Mouse (Mus musculus) lung, embryonic 16.5 days (tissue): ENCODE results near the gene Naglu. TPM values are rescaled to one million over a fixed set of nuclear protein-coding genes. Genes with fewer than 3 reads are reported as not detected.

Experiments used
- ATAC-seq: fragments of 200-750 bp; cut with Nextera tagmentation; 2 replicates; pipeline ENCODE4 v1.8.0; 2017; ENCODE audit warnings: low read depth, mild to moderate bottlenecking, moderate library complexity
- H3K27ac ChIP-seq: fragments of 300-500 bp; sonication (generic); 2 replicates; pipeline ENCODE4 v1.5.1; 2014; ENCODE audit warnings: mild to moderate bottlenecking, control low read depth, low read length
- H3K27me3 ChIP-seq: fragments of 300-500 bp; sonication (generic); 2 replicates; pipeline ENCODE4 v1.6.1; 2014; ENCODE audit warnings: low read depth, low read length, mixed read lengths; ENCODE audit not compliant: control insufficient read depth, insufficient read depth
- H3K36me3 ChIP-seq: fragments of 300-500 bp; sonication (generic); 2 replicates; pipeline ENCODE4 v1.6.1; 2014; ENCODE audit warnings: low read length; ENCODE audit not compliant: control insufficient read depth, insufficient read depth
- H3K4me1 ChIP-seq: fragments of 300-500 bp; sonication (generic); replicated peaks from 2 replicates; pipeline ENCODE4 v1.6.1; 2014; ENCODE audit warnings: low read length, mixed read lengths; ENCODE audit not compliant: control insufficient read depth, insufficient read depth
- H3K4me2 ChIP-seq: fragments of 300-500 bp; sonication (generic); 2 replicates; pipeline ENCODE4 v1.6.1; 2014; ENCODE audit warnings: low read depth, low read length, control low read depth
- H3K4me3 ChIP-seq: fragments of 300-500 bp; sonication (generic); 2 replicates; pipeline ENCODE4 v1.5.1; 2014; ENCODE audit warnings: mild to moderate bottlenecking, low read length, control low read depth
- H3K9ac ChIP-seq: fragments of 300-500 bp; sonication (generic); 2 replicates; pipeline ENCODE4 v1.6.1; 2014; ENCODE audit warnings: low read length, control low read depth
- H3K9me3 ChIP-seq: fragments of 300-500 bp; sonication (generic); 2 replicates; pipeline ENCODE4 v1.6.1; 2016; ENCODE audit warnings: low read length; ENCODE audit not compliant: control insufficient read depth
- WGBS: fragments of 180-500 bp; shearing (Covaris S2); extraction: QIAGEN DNeasy Blood & Tissue Kit; methylation state at CpG from one replicate; pipeline ENCODE4 v1.1.7; 2014; 5-methylcytosine and 5-hydroxymethylcytosine counted together
- polyA plus RNA-seq: library from polyadenylated mRNA; unstranded; fragments of >200 nt; fragmentation: Nextera tagmentation; extraction: Ambion mirVana; gene quantifications from 2 replicates; pipeline ENCODE4 v1.2.1, GENCODE M21; 2015

Naglu gene
- polyA plus RNA-seq, 1 experiment from 2014 or later = 20.6 TPM

GRCm38 (mm10) chr11:101052751-101053473 lies 16.9 kb upstream of the Naglu start:
- ATAC-seq = no peak
- Histone ChIP-seq H3K9ac (peak overlapping the region; percentile 36; the same call in 1 of the 2 replicates), H3K36me3 (peaks cover 20% of the 10 kb centered on the region)

GRCm38 (mm10) chr11:101053974-101054373 lies 15.8 kb upstream of the Naglu start:
- H3K9ac ChIP-seq = no peak overlapping the region
- H3K27ac ChIP-seq = no peak overlapping the region
- peaks cover 2% of the 10 kb centered on the region; the same call in 1 of the 2 replicates for H3K9me3 ChIP-seq
- H3K4me1 ChIP-seq = peaks cover 46% of the 10 kb centered on the region
- no peak overlapping the region for H3K4me3 ChIP-seq
- H3K4me2 ChIP-seq = no peak overlapping the region
- peaks cover 16% of the 10 kb centered on the region for H3K36me3 ChIP-seq
- H3K27me3 ChIP-seq = no peaks in the 10 kb centered on the region
- 96% methylated on average over 1 of the region's 1 CpGs for WGBS
- ATAC-seq = no peak

More at GRCm38 (mm10) chr11:101052751-101053473, 16.9 kb upstream of the Naglu start:
- Histone ChIP-seq H3K4me3 (no peak overlapping the region), H3K27ac (peak overlapping the region; percentile 73), H3K4me2 (no peak overlapping the region), H3K27me3 (no peaks in the 10 kb centered on the region), H3K4me1 (peaks cover 36% of the 10 kb centered on the region), H3K9me3 (peaks cover 2% of the 10 kb centered on the region; the same call in 1 of the 2 replicates)
- WGBS = 72% methylated on average over 10 of the region's 10 CpGs

- Histone ChIP-seq H3K9me3 (peaks cover 2% of the 10 kb centered on the region; the same call in 1 of the 2 replicates), H3K4me3 (no peak overlapping the region), H3K27me3 (no peaks in the 10 kb centered on the region), H3K4me1 (peaks cover 59% of the 10 kb centered on the region), H3K9ac (no peak overlapping the region), H3K36me3 (peaks cover 10% of the 10 kb centered on the region), H3K4me2 (no peak overlapping the region), H3K27ac (peak overlapping the region; percentile 95)
- 58% methylated on average over 14 of the region's 14 CpGs for whole genome bisulfite sequencing
- ATAC-seq = no peak
Observed at GRCm38 (mm10) chr11:101055418-101055817, 14.4 kb upstream of the Naglu start.

- peaks cover 2% of the 10 kb centered on the region; the same call in 1 of the 2 replicates for H3K9me3 ChIP-seq
- peak overlapping the region; percentile 95 for H3K27ac ChIP-seq
- peak; percentile 91 for ATAC-seq
- H3K9ac ChIP-seq = peak overlapping the region; percentile 52
- 13% methylated on average over 8 of the region's 8 CpGs for WGBS
- H3K4me2 ChIP-seq = peak overlapping the region; percentile 26
- H3K4me3 ChIP-seq = no peak overlapping the region
- peaks cover 68% of the 10 kb centered on the region for H3K4me1 ChIP-seq
- peaks cover 6% of the 10 kb centered on the region for H3K36me3 ChIP-seq
- H3K27me3 ChIP-seq = no peaks in the 10 kb centered on the region
Observed at GRCm38 (mm10) chr11:101056885-101057284, 12.9 kb upstream of the Naglu start.

GRCm38 (mm10) chr11:101057860-101058259 lies 12.0 kb upstream of the Naglu start:
- ATAC-seq = peak; percentile 27; the same call in 1 of the 2 replicates
- no peaks in the 10 kb centered on the region for H3K27me3 ChIP-seq
- WGBS = 25% methylated on average over 5 of the region's 5 CpGs
- peaks cover 72% of the 10 kb centered on the region for H3K4me1 ChIP-seq
- H3K36me3 ChIP-seq = peaks cover 6% of the 10 kb centered on the region
- H3K4me3 ChIP-seq = no peak overlapping the region
- H3K27ac ChIP-seq = peak overlapping the region; percentile 95
- no peak overlapping the region for H3K4me2 ChIP-seq
- H3K9me3 ChIP-seq = peaks cover 2% of the 10 kb centered on the region; the same call in 1 of the 2 replicates
- H3K9ac ChIP-seq = no peak overlapping the region; the same call in 1 of the 2 replicates

- no peak for ATAC-seq
- WGBS = 52% methylated on average over 5 of the region's 5 CpGs
Observed at GRCm38 (mm10) chr11:101058726-101059125, 11.1 kb upstream of the Naglu start.

DNA sequence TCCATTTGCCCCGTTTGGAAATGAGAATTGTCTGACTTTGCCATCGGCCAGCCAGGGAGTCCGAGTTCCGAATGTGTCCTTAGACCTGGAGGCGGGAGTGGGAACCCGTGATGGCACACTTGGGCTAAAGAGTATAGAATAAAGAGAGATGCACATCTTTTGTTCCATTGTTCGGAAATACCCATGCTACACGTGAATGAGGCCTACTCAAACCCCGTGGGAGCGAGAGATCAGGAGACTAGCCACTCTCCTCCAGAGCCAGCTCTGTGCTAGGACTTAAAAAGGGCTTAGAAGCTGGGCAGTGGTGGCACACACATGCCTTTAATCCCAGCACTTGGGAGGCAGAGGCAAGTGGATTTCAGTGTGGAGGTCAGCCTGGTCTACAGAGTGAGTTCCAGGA lies 10.3 kb upstream of the Naglu start:
- no peak for ATAC-seq
- no peaks in the 10 kb centered on the region for H3K27me3 ChIP-seq
- H3K4me3 ChIP-seq = no peak overlapping the region
- H3K4me1 ChIP-seq = peaks cover 85% of the 10 kb centered on the region
- H3K36me3 ChIP-seq = no peaks in the 10 kb centered on the region
- no peak overlapping the region for H3K4me2 ChIP-seq
- 85% methylated on average over 10 of the region's 10 CpGs for WGBS
- no peak overlapping the region; the same call in 1 of the 2 replicates for H3K9ac ChIP-seq
- H3K27ac ChIP-seq = peak overlapping the region; percentile 92
- no peaks in the 10 kb centered on the region for H3K9me3 ChIP-seq

More at GRCm38 (mm10) chr11:101058726-101059125, 11.1 kb upstream of the Naglu start:
- Histone ChIP-seq H3K4me2 (no peak overlapping the region), H3K4me3 (no peak overlapping the region), H3K27me3 (no peaks in the 10 kb centered on the region), H3K9ac (0 out of 2 replicates have a peak overlapping the region, but pooled peaks have one; percentile 21), H3K36me3 (peaks cover 5% of the 10 kb centered on the region; the same call in 1 of the 2 replicates), H3K27ac (peak overlapping the region; percentile 92), H3K9me3 (peaks cover 2% of the 10 kb centered on the region; the same call in 1 of the 2 replicates), H3K4me1 (peaks cover 79% of the 10 kb centered on the region)

GRCm38 (mm10) chr11:101060126-101060525 lies 9.7 kb upstream of the Naglu start:
- no peak overlapping the region for H3K4me2 ChIP-seq
- no peaks in the 10 kb centered on the region for H3K9me3 ChIP-seq
- H3K9ac ChIP-seq = peak overlapping the region; percentile 40; the same call in 1 of the 2 replicates
- no peak overlapping the region for H3K4me3 ChIP-seq
- WGBS = 29% methylated on average over 8 of the region's 8 CpGs
- H3K36me3 ChIP-seq = no peaks in the 10 kb centered on the region
- H3K4me1 ChIP-seq = peaks cover 85% of the 10 kb centered on the region
- ATAC-seq = no peak
- H3K27ac ChIP-seq = peak overlapping the region; percentile 92
- H3K27me3 ChIP-seq = no peaks in the 10 kb centered on the region

- 84% methylated on average over 5 of the region's 5 CpGs for WGBS
- H3K36me3 ChIP-seq = no peaks in the 10 kb centered on the region
- no peaks in the 10 kb centered on the region for H3K27me3 ChIP-seq
- H3K4me1 ChIP-seq = peaks cover 77% of the 10 kb centered on the region
- H3K27ac ChIP-seq = no peak overlapping the region
- no peak overlapping the region for H3K9ac ChIP-seq
- no peaks in the 10 kb centered on the region for H3K9me3 ChIP-seq
- no peak for ATAC-seq
- no peak overlapping the region for H3K4me3 ChIP-seq
- H3K4me2 ChIP-seq = no peak overlapping the region
Observed at GRCm38 (mm10) chr11:101061049-101061448, 8.8 kb upstream of the Naglu start.
